Mouse (Mus musculus) ES-E14 (cell line): Measurements from ENCODE around the gene Nfkbil1.

Experiments
- CHD2 ChIP-seq: IDR thresholded peaks from 2 replicates; pipeline ENCODE4 v1.6.1; 2014; ENCODE audit warnings: mild to moderate bottlenecking, low read depth, low read length, inconsistent platforms
- HCFC1 ChIP-seq: IDR thresholded peaks from 2 replicates; pipeline ENCODE4 v1.6.1; 2012; ENCODE audit warnings: low read length, inconsistent platforms, borderline replicate concordance; ENCODE audit not compliant: insufficient read depth
- MAFK ChIP-seq: IDR thresholded peaks from 2 replicates; pipeline ENCODE4 v1.6.1; 2014; ENCODE audit warnings: mild to moderate bottlenecking, low read depth, low read length, inconsistent platforms; ENCODE audit not compliant: insufficient read depth
- ZC3H11A ChIP-seq: IDR thresholded peaks from 2 replicates; pipeline ENCODE4 v1.6.1; 2012; ENCODE audit warnings: low read depth, mild to moderate bottlenecking, inconsistent platforms, low read length, borderline replicate concordance
- ZNF384 ChIP-seq: IDR thresholded peaks from 2 replicates; pipeline ENCODE4 v1.6.1; 2012; ENCODE audit warnings: low read depth, low read length, inconsistent platforms

DNA sequence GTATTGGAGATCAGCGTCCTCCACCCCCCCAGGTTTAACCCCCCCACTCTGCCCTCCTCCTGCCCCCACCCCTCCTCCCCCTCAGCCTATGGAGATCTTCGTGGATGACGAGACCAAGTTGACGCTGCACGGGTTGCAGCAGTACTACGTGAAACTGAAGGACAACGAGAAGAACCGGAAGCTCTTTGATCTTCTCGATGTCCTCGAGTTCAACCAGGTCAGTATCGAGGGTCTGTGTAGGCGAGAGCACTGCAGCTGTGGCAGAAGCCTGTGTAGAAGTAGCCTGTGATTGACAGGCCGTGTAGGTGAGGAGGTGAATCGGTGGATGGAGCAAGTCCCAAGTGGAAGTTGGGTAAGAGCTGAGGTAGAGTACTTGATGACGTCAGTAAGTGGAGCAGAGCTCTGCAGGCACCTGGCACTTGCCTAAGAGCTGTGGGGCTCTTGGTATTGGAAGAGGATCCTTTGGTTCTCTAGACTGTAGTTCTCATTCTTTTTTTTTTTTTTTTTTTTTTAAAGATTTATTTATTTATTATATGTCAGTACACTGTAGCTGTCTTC lies 15.6 kb upstream of the Nfkbil1 start:
- TF ChIP-seq HCFC1 (no peak), ZC3H11A (no peak), MAFK (no peak), ZNF384 (no peak), CHD2 (no peak)
